ENCODE assay signal across 7 mouse cellular contexts in genomic region chr7:4546591-4547131, GRCm38 (mm10). TPM values are rescaled to one million over a fixed set of nuclear protein-coding genes. Genes with fewer than 3 reads are reported as not detected.
DNase-seq lines count a peak whose midpoint lies in the region; ATAC-seq and TF ChIP-seq lines count a peak whose summit lies in the region.

No protein-coding gene starts in this region.

- H3K4me3 ChIP-seq in embryonic facial prominence, embryonic 13.5 days, result peak overlapping the region; percentile 39
- H3K4me3 ChIP-seq in heart, embryonic 14.5 days (ENCODE audit: control insufficient read depth in 1 of 2, insufficient read depth in 1 of 2, low read depth in 1 of 2, low read length in 2 of 2), result peak overlapping the region; percentile 14 to 27
- peak overlapping the region; percentile 24 for H3K4me3 ChIP-seq in kidney, postnatal 0 days (replicated peaks; ENCODE audit: low read depth, low read length)
- peak overlapping the region; percentile 34 for H3K4me3 ChIP-seq in limb, embryonic 14.5 days (replicated peaks; ENCODE audit: low read length)
- peak overlapping the region; percentile 63 for H3K4me3 ChIP-seq in midbrain, embryonic 16.5 days (ENCODE audit: low read depth, low read length)

- WGBS in embryonic facial prominence, embryonic 13.5 days, result 4% methylated on average over 26 of the region's 26 CpGs
- 4% methylated on average over 26 of the region's 26 CpGs for WGBS in heart, embryonic 14.5 days
- 1% methylated on average over 26 of the region's 26 CpGs for WGBS in kidney, postnatal 0 days
- 4% methylated on average over 26 of the region's 26 CpGs for WGBS in limb, embryonic 14.5 days
- under 1% methylated on average over 26 of the region's 26 CpGs for WGBS in midbrain, embryonic 16.5 days

- H3K27me3 ChIP-seq in embryonic facial prominence, embryonic 13.5 days, result peaks cover 17% of the 10 kb centered on the region
- H3K27me3 ChIP-seq in heart, embryonic 14.5 days (ENCODE audit: control insufficient read depth, insufficient read depth, low read length), result peaks cover 13% of the 10 kb centered on the region; the same call in 1 of the 2 replicates
- H3K27me3 ChIP-seq in kidney, postnatal 0 days (ENCODE audit: insufficient read depth, low read length), result no peaks in the 10 kb centered on the region
- no peaks in the 10 kb centered on the region for H3K27me3 ChIP-seq in limb, embryonic 14.5 days (ENCODE audit: control insufficient read depth, insufficient read depth, low read length)
- no peaks in the 10 kb centered on the region for H3K27me3 ChIP-seq in midbrain, embryonic 16.5 days (ENCODE audit: control insufficient read depth, insufficient read depth, low read depth, low read length)

- H3K4me1 ChIP-seq in embryonic facial prominence, embryonic 13.5 days, result peaks cover 15% of the 10 kb centered on the region
- H3K4me1 ChIP-seq in heart, embryonic 14.5 days (ENCODE audit: control insufficient read depth in 2 of 2, insufficient read depth in 2 of 2, low read length in 2 of 2), result peaks cover 10% of the 10 kb centered on the region in 2 experiments; a peak in 2 of 4 replicates
- peaks cover 7% of the 10 kb centered on the region; the same call in 1 of the 2 replicates for H3K4me1 ChIP-seq in kidney, postnatal 0 days (replicated peaks; ENCODE audit: insufficient read depth, low read length)
- peaks cover 11% of the 10 kb centered on the region for H3K4me1 ChIP-seq in limb, embryonic 14.5 days (ENCODE audit: control insufficient read depth, insufficient read depth, low read length)
- H3K4me1 ChIP-seq in midbrain, embryonic 16.5 days (ENCODE audit: control insufficient read depth, insufficient read depth, low read length), result peaks cover 10% of the 10 kb centered on the region

- DNase-seq in brain, embryonic 18.5 days (ENCODE audit: low read depth, low spot score), result peak; percentile 82
- peak; percentile 41 for DNase-seq in kidney, postnatal 0 days (ENCODE audit: low spot score)
- peak; percentile 16 for DNase-seq in limb, embryonic 14.5 days (ENCODE audit: low spot score)
- peak; percentile 86 for DNase-seq in testis, postnatal 10 days (ENCODE audit: low spot score)

- peak overlapping the region; percentile 77 for H3K4me2 ChIP-seq in embryonic facial prominence, embryonic 13.5 days
- H3K4me2 ChIP-seq in heart, embryonic 14.5 days (ENCODE audit: low read length), result peak overlapping the region; percentile 62
- peak overlapping the region; percentile 71 for H3K4me2 ChIP-seq in kidney, postnatal 0 days (ENCODE audit: low read length)
- peak overlapping the region; percentile 71 for H3K4me2 ChIP-seq in limb, embryonic 14.5 days (replicated peaks; ENCODE audit: low read depth, low read length, severe bottlenecking)
- peak overlapping the region; percentile 90 for H3K4me2 ChIP-seq in midbrain, embryonic 16.5 days (ENCODE audit: low read length)

- peak; percentile 33; the same call in 1 of the 2 replicates for ATAC-seq in embryonic facial prominence, embryonic 13.5 days (ENCODE audit: insufficient number of reproducible peaks, insufficient read depth, low FRiP score, low TSS enrichment, low read depth)
- peak; percentile 4; the same call in 1 of the 2 replicates for ATAC-seq in heart, embryonic 14.5 days (ENCODE audit: insufficient number of reproducible peaks, insufficient read depth, low FRiP score, low read depth)
- peak; percentile 87 for ATAC-seq in kidney, postnatal 0 days (replicated peaks; ENCODE audit: low FRiP score, low read depth)
- peak; percentile 66 for ATAC-seq in limb, embryonic 14.5 days (ENCODE audit: low FRiP score, low read depth)
- peak; percentile 91 for ATAC-seq in midbrain, embryonic 16.5 days

- H3K9ac ChIP-seq in embryonic facial prominence, embryonic 13.5 days, result peak overlapping the region; percentile 52
- no peak overlapping the region for H3K9ac ChIP-seq in heart, embryonic 14.5 days (ENCODE audit: low read length)
- H3K9ac ChIP-seq in kidney, postnatal 0 days (ENCODE audit: low read depth, low read length), result no peak overlapping the region
- H3K9ac ChIP-seq in limb, embryonic 14.5 days (ENCODE audit: low read depth, low read length, severe bottlenecking), result peak overlapping the region; percentile 41; the same call in 1 of the 2 replicates
- peak overlapping the region; percentile 78 for H3K9ac ChIP-seq in midbrain, embryonic 16.5 days (ENCODE audit: low read depth, low read length)

- no peaks in the 10 kb centered on the region for H3K36me3 ChIP-seq in embryonic facial prominence, embryonic 13.5 days
- H3K36me3 ChIP-seq in heart, embryonic 14.5 days (ENCODE audit: control insufficient read depth, insufficient read depth, low read length), result no peaks in the 10 kb centered on the region
- H3K36me3 ChIP-seq in kidney, postnatal 0 days (ENCODE audit: insufficient read depth, low read length), result no peaks in the 10 kb centered on the region
- no peaks in the 10 kb centered on the region for H3K36me3 ChIP-seq in limb, embryonic 14.5 days (ENCODE audit: control insufficient read depth, insufficient read depth, low read length)
- peaks cover 5% of the 10 kb centered on the region for H3K36me3 ChIP-seq in midbrain, embryonic 16.5 days (ENCODE audit: control insufficient read depth, insufficient read depth, low read length)

- H3K9me3 ChIP-seq in embryonic facial prominence, embryonic 13.5 days, result no peaks in the 10 kb centered on the region
- H3K9me3 ChIP-seq in heart, embryonic 14.5 days (ENCODE audit: control insufficient read depth, low read length), result no peaks in the 10 kb centered on the region
- no peaks in the 10 kb centered on the region for H3K9me3 ChIP-seq in kidney, postnatal 0 days (replicated peaks; ENCODE audit: low read length)
- no peaks in the 10 kb centered on the region for H3K9me3 ChIP-seq in limb, embryonic 14.5 days (ENCODE audit: control insufficient read depth, low read length)
- H3K9me3 ChIP-seq in midbrain, embryonic 16.5 days (replicated peaks; ENCODE audit: control insufficient read depth, low read length, poor library complexity, severe bottlenecking), result no peaks in the 10 kb centered on the region

- TF ChIP-seq CTCF in kidney, postnatal 0 days (IDR thresholded peaks at IDR 0.05; ENCODE audit: low read depth), result no peak; the same call in 1 of the 2 replicates

- no peak overlapping the region for H3K27ac ChIP-seq in embryonic facial prominence, embryonic 13.5 days
- no peak overlapping the region for H3K27ac ChIP-seq in heart, embryonic 14.5 days (replicated peaks in 1 of 2; ENCODE audit: control insufficient read depth in 1 of 2, insufficient read depth in 1 of 2, low read depth in 2 of 2, low read length in 2 of 2)
- no peak overlapping the region for H3K27ac ChIP-seq in kidney, postnatal 0 days
- no peak overlapping the region for H3K27ac ChIP-seq in limb, embryonic 14.5 days (replicated peaks; ENCODE audit: low read depth, low read length)
- peak overlapping the region; percentile 95 for H3K27ac ChIP-seq in midbrain, embryonic 16.5 days (ENCODE audit: low read length)

- TF ChIP-seq POLR2A in limb, embryonic 14.5 days (IDR thresholded peaks at IDR 0.05; ENCODE audit: borderline replicate concordance, extremely low read depth, insufficient read depth, insufficient read length), result no peak

RNA-seq across cellular contexts. Expression of gene Syt5, which starts 0.7 kb away (rescaled TPM):
- 8.3 and 9.1 TPM in 2 replicates for polyA plus RNA-seq in embryonic facial prominence, embryonic 13.5 days (2015; fragmentation: Nextera tagmentation; extraction: Ambion mirVana)
- 0.55 and 0.78 TPM in 2 replicates for polyA plus RNA-seq in heart, embryonic 14.5 days (2014; fragmentation: Nextera tagmentation; extraction: Ambion mirVana)
- polyA plus RNA-seq in kidney, postnatal 0 days (2015; fragmentation: Nextera tagmentation; extraction: Ambion mirVana), result 6.4 and 6.6 TPM in 2 replicates
- polyA plus RNA-seq in limb, embryonic 14.5 days (2012; rRNA removed), result 3.9 and 4.2 TPM in 2 replicates
- 3.4 and 4.3 TPM in 2 replicates for polyA plus RNA-seq in limb, embryonic 14.5 days (2014; fragmentation: Nextera tagmentation; extraction: Ambion mirVana)
- 185 and 186 TPM in 2 replicates for polyA plus RNA-seq in midbrain, embryonic 16.5 days (2015; fragmentation: Nextera tagmentation; extraction: Ambion mirVana)

RNA-seq across cellular contexts. Expression of gene Dnaaf3, which starts 14.4 kb away (rescaled TPM):
- 1.4 and 2.4 TPM in 2 replicates for polyA plus RNA-seq in embryonic facial prominence, embryonic 13.5 days (2015; fragmentation: Nextera tagmentation; extraction: Ambion mirVana)
- polyA plus RNA-seq in heart, embryonic 14.5 days (2014; fragmentation: Nextera tagmentation; extraction: Ambion mirVana), result 0.15 and 0.51 TPM in 2 replicates
- 2.0 and 2.5 TPM in 2 replicates for polyA plus RNA-seq in kidney, postnatal 0 days (2015; fragmentation: Nextera tagmentation; extraction: Ambion mirVana)
- polyA plus RNA-seq in limb, embryonic 14.5 days (2012; rRNA removed), result 8.3 and 9.5 TPM in 2 replicates
- polyA plus RNA-seq in limb, embryonic 14.5 days (2014; fragmentation: Nextera tagmentation; extraction: Ambion mirVana), result 0.61 and 1.1 TPM in 2 replicates
- 2.2 and 2.4 TPM in 2 replicates for polyA plus RNA-seq in midbrain, embryonic 16.5 days (2015; fragmentation: Nextera tagmentation; extraction: Ambion mirVana)

RNA-seq across cellular contexts. Expression of gene Tnni3, which starts 22.6 kb away (rescaled TPM):
- 4.7 and 11.8 TPM in 2 replicates for polyA plus RNA-seq in embryonic facial prominence, embryonic 13.5 days (2015; fragmentation: Nextera tagmentation; extraction: Ambion mirVana)
- polyA plus RNA-seq in heart, embryonic 14.5 days (2014; fragmentation: Nextera tagmentation; extraction: Ambion mirVana), result 2,958 and 3,056 TPM in 2 replicates
- polyA plus RNA-seq in kidney, postnatal 0 days (2015; fragmentation: Nextera tagmentation; extraction: Ambion mirVana), result 5.6 and 6.3 TPM in 2 replicates
- 10.6 and 11.1 TPM in 2 replicates for polyA plus RNA-seq in limb, embryonic 14.5 days (2012; rRNA removed)
- 2.8 and 2.9 TPM in 2 replicates for polyA plus RNA-seq in limb, embryonic 14.5 days (2014; fragmentation: Nextera tagmentation; extraction: Ambion mirVana)
- polyA plus RNA-seq in midbrain, embryonic 16.5 days (2015; fragmentation: Nextera tagmentation; extraction: Ambion mirVana), result 1.8 TPM in 2 replicates

RNA-seq across cellular contexts. Expression of gene Tnnt1, which starts 30.5 kb away (rescaled TPM):
- 57.6 and 63.3 TPM in 2 replicates for polyA plus RNA-seq in embryonic facial prominence, embryonic 13.5 days (2015; fragmentation: Nextera tagmentation; extraction: Ambion mirVana)
- polyA plus RNA-seq in heart, embryonic 14.5 days (2014; fragmentation: Nextera tagmentation; extraction: Ambion mirVana), result 479 and 551 TPM in 2 replicates
- 10.8 and 15.2 TPM in 2 replicates for polyA plus RNA-seq in kidney, postnatal 0 days (2015; fragmentation: Nextera tagmentation; extraction: Ambion mirVana)
- 99.8 and 238 TPM in 2 replicates for polyA plus RNA-seq in limb, embryonic 14.5 days (2012; rRNA removed)
- 241 and 300 TPM in 2 replicates for polyA plus RNA-seq in limb, embryonic 14.5 days (2014; fragmentation: Nextera tagmentation; extraction: Ambion mirVana)
- 3.2 and 3.6 TPM in 2 replicates for polyA plus RNA-seq in midbrain, embryonic 16.5 days (2015; fragmentation: Nextera tagmentation; extraction: Ambion mirVana)

RNA-seq across cellular contexts. Expression of gene Ppp1r12c, which starts 45.2 kb away (rescaled TPM):
- polyA plus RNA-seq in embryonic facial prominence, embryonic 13.5 days (2015; fragmentation: Nextera tagmentation; extraction: Ambion mirVana), result 45.9 and 48.2 TPM in 2 replicates
- polyA plus RNA-seq in heart, embryonic 14.5 days (2014; fragmentation: Nextera tagmentation; extraction: Ambion mirVana), result 41.7 and 47.7 TPM in 2 replicates
- 31.3 and 33.8 TPM in 2 replicates for polyA plus RNA-seq in kidney, postnatal 0 days (2015; fragmentation: Nextera tagmentation; extraction: Ambion mirVana)
- polyA plus RNA-seq in limb, embryonic 14.5 days (2012; rRNA removed), result 89.6 and 103 TPM in 2 replicates
- 59.1 and 68.6 TPM in 2 replicates for polyA plus RNA-seq in limb, embryonic 14.5 days (2014; fragmentation: Nextera tagmentation; extraction: Ambion mirVana)
- polyA plus RNA-seq in midbrain, embryonic 16.5 days (2015; fragmentation: Nextera tagmentation; extraction: Ambion mirVana), result 35.6 and 44.7 TPM in 2 replicates

Comparison
In these comparisons a context has a peak if more than half of its experiments do, and no peak if none do; other contexts are left out.
1. DNase-seq: peak in every context shown above with its lines; median percentile 86 in testis, postnatal 10 days; 82 in brain, embryonic 18.5 days; 41 in kidney, postnatal 0 days; 16 in limb, embryonic 14.5 days.
2. ATAC-seq: peak in every context shown above with its lines; median percentile 91 in midbrain, embryonic 16.5 days; 87 in kidney, postnatal 0 days; 66 in limb, embryonic 14.5 days; 33 in embryonic facial prominence, embryonic 13.5 days; 4 in heart, embryonic 14.5 days.
3. H3K9ac ChIP-seq: peak in embryonic facial prominence, embryonic 13.5 days (single experiment), limb, embryonic 14.5 days (single experiment) and midbrain, embryonic 16.5 days (single experiment); none in heart, embryonic 14.5 days (single experiment) and kidney, postnatal 0 days (single experiment).
4. RNA of gene Syt5, which starts 0.7 kb away (polyA plus RNA-seq): 185 to 186 TPM in midbrain, embryonic 16.5 days; 8.3 to 9.1 TPM in embryonic facial prominence, embryonic 13.5 days, 6.4 to 6.6 TPM in kidney, postnatal 0 days, 3.4 to 4.3 TPM in limb, embryonic 14.5 days and 0.55 to 0.78 TPM in heart, embryonic 14.5 days; every median in the first group is over 10 times any median in the second.
5. RNA of gene Tnni3, which starts 22.6 kb away (polyA plus RNA-seq): 2,958 to 3,056 TPM in heart, embryonic 14.5 days; 2.8 to 11.1 TPM in limb, embryonic 14.5 days, 5.6 to 6.3 TPM in kidney, postnatal 0 days, 4.7 to 11.8 TPM in embryonic facial prominence, embryonic 13.5 days and 1.8 TPM in midbrain, embryonic 16.5 days; every median in the first group is over 100 times any median in the second.
6. Peak in every context shown above with its lines, with median percentiles within 50 percentile points of each other: H3K4me2 ChIP-seq and H3K4me3 ChIP-seq.